Mouse (Mus musculus) left cerebral cortex, adult 18-20 months (tissue): ENCODE measurements around the gene Pcnx3. TPM values are rescaled to one million over a fixed set of nuclear protein-coding genes. Genes with fewer than 3 reads are reported as not detected.
"Not testable (repeated sequence)": the region's sequence is repeated elsewhere in the genome, so short reads cannot be mapped to it uniquely, and the experiment has no call there.

Experiments
- DNase-seq, 2 experiments: peaks; one replicate each; pipeline ENCODE4 v3.0.0; 2021 to 2022; ENCODE audit warnings: low spot score in 2 of 2, mixed read lengths in 1 of 2
- total RNA-seq, 2 experiments: library from RNA; stranded (reverse); gene quantifications; 2 replicates each; pipeline ENCODE4 v1.2.3; 2021

Pcnx3 gene
- total RNA-seq, 2 experiments from 2014 or later = 61.1 to 74.0 TPM

DNA sequence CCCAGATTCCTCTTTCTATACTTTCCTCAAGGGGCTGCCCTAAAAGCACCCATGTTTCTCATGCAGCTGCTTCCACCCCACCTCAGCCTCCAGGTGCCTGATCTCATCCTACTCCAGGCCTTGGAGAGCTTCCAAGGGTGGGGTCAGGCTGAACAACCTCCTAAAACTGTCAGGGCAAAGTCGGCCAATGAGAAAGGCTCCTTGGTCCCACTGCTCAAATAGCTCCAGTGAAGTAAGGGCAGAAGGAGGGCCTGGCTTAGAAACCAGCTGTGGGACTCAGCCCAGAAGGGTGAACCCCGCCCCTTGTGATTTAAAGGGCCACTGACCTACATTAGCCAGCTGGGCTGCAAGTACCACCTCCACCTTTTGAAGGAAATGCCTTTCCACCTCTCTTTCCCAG lies 25.0 kb upstream of the Pcnx3 start:
- no peak for DNase-seq

DNA sequence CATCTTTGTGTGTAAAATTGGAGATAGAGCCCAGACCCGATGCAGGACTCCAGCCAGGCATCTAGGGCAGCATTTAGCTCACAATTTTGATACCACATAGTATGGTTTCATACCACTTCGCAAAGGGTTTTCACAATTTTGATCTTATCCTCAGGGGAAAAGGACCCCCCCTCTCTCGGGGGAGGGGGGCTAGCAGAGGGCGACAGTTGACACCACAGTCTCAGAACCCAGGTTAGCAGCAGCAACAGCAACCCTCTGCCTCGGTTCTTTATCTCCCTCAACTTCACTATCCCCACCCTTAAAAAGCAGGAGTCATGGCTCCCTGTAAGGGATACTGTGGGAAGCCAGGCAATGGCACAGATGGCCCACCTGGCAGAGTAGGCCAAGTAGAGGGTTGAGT lies 24.5 kb upstream of the Pcnx3 start:
- no peak for DNase-seq

DNA sequence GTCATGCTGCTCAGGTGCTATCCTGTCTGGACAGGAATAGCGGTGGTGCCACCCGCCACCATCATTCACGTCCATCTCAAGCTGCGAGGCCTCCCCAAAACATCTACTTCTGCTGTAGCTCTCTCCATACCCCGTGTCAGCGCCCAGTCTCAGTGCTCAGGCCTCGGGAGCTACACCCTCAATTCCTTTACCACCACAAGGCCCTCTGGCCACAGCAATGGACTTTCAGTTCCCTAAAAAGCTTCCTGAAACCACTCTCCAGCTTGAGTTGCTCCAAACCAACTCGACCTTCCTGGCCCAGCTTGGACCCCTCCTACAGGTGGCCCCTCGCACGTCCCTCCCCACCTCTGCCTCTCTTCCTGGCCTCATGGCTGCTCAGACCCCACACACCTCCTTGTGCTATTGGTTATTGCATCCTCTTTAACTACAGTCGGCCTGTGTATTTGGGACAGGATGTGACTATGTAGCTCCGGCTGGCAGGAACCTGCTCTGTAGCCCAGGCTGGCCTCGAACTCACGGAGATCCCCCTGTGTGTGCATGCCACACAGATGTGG lies 23.3 kb upstream of the Pcnx3 start:
- no peak for DNase-seq

DNA sequence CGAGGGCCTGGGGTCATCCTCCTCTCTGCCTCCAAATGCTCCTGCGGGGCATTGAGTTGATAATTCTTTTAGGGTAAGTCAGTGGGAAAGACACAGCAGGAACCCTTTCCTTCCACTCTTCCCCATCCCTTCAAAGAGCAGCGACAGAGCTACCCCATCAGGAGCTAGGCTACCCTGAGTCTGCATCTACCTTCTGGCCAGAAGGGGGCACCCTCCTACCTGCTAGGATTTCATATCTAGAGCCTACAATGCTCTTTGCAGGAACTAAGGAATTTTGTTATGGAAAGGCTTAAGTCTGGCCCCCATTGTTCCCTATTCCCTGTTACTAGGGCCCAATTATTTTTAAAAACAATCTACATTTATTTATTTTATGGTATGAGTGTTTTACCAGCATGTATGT lies 22.5 kb upstream of the Pcnx3 start:
- peak; percentile 61 to 81 for DNase-seq

DNA sequence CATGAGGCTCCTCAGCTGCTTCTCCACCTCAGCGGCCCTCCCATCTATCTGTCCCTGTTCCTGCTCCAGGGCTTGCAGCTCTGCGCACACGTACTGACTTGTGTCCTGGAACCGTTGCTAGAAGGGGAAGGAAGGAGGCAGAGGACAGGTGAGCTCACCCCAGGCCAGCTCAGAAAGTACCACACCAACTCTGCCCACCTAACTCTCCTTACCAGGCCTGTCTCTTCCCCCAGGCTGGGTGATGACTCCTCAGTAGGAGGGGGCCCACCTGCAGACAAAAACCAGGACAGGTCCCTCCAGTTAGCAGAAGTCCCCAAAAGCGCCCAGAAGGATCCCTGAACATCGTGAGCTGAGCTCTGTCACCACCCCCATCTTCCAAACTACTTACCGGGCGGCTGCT lies 21.9 kb upstream of the Pcnx3 start:
- no peak for DNase-seq

DNA sequence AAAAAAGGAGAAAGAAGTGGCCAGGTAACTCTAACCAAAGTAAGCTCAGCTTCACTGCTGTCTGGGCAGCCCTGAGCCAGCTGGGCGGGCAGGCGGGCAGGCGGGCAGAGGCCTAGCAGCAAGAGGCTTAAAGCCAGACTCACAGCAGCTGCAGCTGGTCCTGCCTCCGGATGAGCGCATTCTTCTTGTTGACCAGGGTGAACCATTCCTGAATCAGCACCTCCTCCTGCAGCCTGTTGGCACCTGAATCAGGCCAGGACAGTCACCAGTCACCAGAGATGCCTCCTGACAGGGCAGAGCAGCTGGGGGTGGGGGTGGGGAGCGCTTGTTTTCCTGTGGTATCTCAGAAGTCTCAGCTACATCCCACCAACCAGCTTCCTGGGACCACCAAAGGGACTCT lies 21.4 kb upstream of the Pcnx3 start:
- DNase-seq = no peak

DNA sequence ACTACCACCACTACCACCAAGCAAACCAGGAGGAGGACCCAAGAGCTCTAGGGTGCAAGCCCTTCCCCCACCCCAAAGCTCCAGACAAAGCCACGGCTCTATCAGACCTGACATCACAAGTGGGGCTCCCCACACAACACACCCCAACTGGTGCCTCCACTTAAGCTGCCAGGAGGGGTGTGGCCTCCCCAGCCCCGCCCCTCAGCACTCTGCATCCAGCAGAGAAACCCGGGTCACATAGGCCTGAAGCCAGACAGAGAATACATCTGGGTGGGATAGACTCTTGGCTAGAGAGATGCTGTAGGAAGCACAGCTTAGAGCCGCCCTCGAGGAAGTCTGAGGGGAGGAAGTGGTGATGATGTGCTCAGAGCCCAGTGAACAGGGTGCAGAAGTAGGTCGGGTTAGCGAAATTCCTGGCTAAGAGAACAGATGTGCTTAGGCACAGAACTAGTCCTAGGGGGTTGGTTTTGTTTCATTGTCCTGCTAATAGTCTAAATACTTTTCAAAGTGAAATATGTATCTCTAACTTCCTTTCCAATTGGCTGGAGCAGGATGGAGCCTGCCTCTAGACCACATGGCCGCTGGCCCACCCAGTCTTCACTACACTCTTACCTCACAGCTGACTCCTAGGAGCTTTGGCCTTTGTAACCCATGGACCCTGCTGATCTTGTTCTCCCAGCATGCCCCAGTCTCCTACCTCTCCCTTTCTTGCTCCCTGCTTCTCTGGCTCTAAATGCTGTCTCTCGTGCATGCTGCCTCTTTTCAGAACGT lies 16.3 kb upstream of the Pcnx3 start:
- DNase-seq = no peak

DNA sequence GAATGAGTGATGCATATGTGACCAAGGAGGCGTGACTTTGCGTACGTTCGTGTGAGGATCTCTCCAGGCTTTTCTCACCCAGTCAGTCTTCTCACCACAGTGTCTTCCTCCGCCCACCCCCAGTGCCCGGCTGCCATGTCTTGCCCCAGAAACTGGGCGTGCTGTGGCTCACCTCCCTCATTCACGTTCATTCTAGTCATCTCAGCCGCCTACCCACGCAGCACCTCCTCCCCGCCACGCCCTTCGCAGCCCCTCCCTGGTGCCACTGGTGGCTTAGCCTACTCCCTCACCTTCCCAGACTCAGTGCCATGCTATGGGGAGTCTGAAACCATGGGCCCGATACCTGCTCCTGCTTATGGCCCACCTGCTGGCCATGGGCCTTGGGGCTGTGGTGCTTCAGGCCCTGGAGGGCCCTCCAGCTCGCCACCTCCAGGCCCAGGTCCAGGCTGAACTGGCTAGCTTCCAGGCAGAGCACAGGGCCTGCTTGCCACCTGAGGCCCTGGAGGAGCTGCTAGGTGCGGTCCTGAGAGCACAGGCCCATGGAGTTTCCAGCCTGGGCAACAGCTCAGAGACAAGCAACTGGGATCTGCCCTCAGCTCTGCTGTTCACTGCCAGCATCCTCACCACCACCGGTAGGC lies 15.6 kb upstream of the Pcnx3 start, which contains the start of gene Kcnk7:
Gene Kcnk7 (plus strand): TSS at position 205 of the 638 bp plus-strand sequence.
- DNase-seq = peak in 1 of 2 experiments; percentile 32

DNA sequence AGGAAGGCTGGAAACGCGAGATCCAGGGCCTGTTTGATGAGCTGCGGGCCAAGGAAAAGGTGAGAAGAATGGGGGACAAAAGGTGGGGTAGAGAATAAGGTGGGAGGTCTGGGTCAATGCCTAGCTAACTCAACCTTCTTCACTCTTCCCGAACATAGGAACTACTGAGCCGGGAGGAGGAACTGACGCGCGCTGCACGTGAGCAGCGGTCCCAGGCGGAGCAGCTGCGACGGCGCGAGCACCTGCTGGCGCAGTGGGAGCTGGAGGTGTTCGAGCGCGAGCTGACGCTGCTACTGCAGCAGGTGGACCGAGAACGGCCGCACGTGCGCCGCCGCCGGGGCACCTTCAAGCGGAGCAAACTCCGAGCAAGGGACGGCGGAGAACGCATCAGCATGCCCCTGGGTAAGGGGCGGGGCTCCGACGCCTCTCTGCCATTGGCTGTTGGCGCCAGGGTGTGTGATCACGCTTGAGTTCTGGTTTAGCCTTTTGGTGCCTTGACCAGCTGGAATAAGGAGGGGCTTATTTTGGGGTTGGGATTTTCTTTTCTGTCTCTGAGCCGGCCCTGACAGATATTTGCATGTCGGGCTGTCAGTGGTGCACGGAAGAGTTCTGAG lies 7.2 kb upstream of the Pcnx3 start:
- no peak for DNase-seq

DNA sequence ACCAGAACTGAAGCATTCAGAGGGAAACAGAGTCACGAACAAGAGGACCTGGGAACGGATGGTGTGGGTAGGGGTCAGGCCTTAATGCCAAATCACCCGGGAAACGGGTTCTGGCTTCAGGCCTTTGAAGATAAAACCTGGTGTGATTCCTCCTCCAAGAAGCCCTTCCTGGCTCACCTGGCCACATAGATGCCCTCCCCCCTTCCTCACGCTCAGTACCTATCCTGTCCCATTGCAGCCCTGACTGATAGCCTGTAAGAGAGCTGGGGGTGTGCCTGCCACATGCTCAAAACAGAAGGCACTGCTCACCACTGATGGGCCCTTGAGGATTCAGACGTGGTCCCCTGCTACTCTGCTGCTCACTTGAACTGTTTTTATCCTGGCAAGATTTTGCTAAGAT lies 5.1 kb upstream of the Pcnx3 start:
- DNase-seq = no peak

DNA sequence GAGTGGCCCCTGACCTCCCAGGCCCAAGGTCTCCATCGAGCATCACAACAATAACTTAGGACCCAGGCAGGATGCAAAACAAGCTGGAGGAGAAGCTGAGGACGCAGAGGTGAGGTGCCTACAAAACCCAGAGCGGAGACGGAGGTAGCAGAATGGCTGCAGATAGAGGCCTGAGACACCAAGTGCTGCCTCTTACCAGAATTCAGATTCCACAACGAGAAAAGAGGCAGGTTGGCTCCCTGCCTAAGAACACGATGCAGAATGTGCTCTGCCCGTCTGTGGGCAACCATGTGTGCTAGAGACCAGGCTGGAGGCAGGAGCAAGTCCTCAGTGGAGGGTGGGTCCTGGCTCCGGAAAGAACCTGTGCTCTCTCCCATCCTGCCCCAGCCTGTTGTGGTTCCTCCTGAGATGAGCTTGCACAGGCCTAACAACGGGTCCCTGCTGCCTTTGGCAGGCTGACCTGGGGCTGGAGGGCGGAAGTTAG lies 4.2 kb upstream of the Pcnx3 start:
- DNase-seq = no peak

DNA sequence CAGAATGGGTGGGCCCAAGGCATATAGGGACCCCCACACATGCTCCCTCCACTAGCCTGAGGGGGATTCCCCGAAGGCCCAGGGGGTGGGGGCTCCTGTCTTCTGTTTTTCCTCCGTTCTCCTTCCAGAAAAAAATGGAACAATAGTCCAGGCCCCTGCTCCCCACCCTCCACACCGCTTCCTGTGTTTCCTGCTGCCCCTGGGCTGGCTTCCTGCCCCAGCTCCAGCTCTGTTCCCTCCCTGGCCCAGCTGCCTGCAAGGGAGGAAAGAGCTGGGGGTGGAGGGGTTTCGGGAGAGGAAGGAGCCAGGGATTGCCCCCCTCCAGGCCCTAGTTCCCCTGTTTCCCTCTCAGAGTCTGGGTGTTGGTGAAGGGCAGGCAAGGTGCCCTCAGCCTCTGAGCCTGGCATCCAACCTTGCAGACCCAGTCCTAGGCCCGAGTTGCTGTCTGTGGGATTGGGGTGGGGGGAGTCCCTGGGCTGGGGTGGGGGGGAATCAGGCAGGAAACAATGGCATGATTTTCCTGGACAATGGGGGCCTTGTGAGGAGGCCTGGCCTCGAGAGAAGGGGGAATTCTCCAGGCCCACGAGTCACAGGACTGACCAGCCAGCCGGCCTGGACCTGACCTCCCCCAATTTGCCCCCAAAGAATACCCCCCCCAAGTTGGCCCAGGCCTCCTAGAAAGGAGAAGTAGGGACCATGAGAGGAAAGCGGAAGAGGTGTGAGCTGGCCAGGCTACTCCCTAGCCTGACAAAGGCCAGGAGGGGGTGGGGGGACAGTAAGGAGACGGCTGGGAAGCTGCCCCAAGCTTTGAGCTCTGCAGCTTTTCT lies 3.6 kb upstream of the Pcnx3 start:
- no peak for DNase-seq

DNA sequence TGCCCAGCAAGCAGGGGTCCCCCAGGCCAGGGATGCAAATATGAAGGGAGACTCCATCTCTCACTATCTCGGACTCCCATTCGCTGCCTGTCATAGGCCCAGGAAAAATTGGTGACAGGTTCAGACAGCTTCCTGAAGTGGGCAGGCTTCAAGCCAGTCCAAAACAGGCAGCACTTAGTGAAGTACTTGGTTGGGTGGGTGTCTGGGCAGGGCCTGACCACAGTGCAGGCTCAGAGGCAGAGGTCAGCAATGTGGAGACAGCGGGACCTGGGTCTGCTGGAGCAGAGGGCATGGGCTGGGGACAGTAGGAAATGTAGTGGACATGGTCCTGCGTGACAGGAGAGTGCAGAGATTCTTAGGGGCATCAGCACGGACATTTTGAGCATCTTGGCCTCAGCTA lies 2.9 kb upstream of the Pcnx3 start:
- DNase-seq = no peak

DNA sequence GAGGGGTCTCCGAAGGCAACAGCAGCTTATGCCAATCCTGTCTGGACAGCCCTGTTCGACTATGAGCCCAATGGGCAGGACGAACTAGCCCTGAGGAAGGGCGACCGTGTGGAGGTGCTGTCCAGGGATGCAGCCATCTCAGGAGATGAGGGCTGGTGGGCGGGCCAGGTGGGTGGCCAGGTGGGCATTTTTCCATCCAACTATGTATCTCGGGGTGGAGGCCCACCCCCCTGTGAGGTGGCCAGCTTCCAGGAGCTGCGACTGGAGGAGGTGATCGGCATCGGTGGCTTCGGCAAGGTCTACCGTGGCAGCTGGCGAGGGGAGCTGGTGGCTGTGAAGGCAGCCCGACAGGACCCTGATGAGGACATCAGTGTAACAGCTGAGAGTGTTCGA lies 1.6 kb upstream of the Pcnx3 start:
- DNase-seq = peak in 1 of 2 experiments; percentile 40

DNA sequence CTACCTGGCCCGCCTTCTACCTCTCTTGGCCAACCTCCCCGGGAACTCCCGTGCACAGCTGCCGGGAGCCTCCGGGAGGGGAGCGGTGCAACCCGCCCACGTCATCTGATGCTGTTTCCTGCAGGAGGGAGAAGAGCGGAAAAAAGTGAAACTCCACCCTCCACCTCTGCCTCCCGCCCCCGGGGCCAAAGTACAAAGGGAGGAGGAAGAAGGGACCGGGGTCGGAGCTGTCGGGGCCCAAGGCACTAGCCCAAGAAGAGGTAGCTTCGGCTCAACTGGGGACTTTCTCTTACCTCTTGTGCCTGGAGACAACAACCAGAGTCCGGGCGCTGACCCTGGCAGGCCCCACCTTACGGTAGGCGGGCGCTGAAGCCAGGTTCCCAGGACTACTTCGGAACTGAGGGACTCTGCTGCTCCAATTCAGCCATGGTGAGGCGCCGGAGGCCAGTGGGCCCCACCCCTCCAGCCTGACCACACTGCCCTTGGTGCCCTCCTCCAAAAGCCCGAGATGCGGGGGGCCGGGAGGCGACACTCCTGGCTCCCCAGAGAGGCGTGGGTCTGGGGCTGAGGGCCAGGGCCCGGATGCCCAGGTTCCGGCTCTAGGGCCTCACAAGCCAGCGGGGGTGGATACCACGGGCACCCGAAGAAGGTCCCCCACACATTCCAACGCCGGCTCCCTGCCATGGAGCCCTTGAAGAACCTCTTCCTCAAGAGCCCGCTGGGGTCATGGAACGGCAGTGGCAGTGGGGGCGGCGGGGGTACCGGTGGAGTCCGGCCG lies 1.0 kb upstream of the Pcnx3 start:
- DNase-seq = peak; percentile 69 to 70

DNA sequence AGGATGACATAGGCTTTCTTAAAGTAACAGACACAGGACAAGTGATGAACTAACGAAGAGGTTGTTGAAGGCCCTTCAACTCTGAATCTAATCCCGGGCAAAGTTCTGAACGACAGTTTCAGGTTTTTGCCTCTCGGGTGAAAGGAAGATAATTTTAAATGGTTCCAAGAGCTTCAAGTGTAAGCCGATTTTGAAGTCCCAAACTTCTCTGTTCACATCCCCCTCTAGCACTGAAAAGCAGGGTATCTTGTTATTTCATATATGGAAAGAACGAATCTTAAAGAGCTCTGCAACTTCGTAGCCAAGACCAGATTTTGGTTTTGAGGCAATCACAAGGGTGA lies 350 bp upstream of the Pcnx3 start:
- DNase-seq = no peak

DNA sequence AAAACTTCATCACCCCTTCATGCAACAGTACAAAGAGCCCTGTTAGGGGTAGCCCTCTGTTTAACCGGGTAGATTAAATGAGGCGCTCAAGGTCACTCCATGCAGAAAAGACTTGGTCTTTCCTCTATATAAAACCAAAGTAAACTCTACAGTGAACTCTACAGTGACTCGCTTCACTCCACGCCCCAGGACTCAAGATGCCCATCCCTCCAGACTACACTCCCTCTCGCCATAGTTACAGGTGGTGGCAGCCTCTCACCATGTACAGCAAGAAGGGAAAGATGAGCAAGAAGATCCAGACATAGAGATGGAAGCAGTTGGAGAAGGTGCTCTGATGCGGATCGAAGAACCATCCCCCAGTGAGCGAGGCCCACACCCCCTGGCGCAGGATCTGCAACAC lies 970 bp downstream of the Pcnx3 start:
- no peak for DNase-seq

DNA sequence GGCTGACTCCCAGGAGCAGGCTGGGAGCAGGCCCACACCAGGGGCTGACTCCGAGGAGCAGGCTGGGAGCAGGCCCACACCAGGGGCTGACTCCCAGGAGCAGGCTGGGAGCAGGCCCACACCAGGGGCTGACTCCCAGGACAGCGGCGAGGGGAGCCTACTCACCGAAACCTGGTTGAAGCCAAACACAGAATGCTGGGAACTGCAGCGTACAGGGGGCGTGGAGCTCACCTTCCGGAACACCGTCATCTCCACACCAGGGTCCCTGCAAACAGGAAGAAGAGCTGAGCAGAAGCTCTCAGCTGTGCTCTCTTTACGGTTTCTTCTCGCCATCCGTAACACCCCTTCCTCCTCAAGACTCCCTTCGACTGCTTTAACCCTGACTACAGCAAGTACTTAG lies 1.8 kb downstream of the Pcnx3 start:
- DNase-seq = not testable (repeated sequence)

DNA sequence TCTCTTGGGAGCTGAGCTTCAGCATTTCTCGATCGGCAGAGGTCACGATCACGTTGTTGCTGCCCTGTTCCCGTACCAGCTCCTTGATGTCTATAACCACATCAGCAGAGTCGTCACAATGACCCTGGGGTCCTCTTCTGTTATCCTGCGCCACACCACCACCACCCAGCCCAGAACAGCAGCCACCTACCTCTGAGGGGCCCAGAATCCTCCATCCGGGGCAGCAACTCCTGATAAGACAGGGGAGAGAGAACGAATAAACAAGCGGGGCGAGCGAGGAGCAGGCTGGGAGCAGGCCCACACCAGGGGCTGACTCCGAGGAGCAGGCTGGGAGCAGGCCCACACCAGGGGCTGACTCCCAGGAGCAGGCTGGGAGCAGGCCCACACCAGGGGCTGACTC lies 2.3 kb downstream of the Pcnx3 start:
- DNase-seq = no peak

DNA sequence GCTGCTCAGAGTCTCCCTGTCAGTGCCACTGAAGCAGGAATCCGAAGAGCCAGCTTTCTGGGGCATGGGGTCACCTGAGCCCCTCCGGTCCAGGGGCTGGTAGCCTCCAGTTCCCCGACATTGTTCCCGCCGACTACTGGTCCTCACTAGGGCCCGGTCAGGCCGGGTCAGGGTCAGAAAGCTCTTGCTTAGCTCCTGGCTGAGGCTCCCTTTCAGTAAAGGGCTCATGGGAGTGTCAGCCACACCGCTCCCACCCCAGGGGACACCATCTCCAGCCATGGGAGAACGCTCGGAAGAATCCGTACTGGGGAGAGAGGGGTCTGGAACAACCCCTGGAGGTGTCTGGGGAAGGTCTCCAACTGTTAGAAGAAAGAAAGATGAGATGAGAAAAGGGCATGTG lies 2.8 kb downstream of the Pcnx3 start:
- DNase-seq = no peak

DNA sequence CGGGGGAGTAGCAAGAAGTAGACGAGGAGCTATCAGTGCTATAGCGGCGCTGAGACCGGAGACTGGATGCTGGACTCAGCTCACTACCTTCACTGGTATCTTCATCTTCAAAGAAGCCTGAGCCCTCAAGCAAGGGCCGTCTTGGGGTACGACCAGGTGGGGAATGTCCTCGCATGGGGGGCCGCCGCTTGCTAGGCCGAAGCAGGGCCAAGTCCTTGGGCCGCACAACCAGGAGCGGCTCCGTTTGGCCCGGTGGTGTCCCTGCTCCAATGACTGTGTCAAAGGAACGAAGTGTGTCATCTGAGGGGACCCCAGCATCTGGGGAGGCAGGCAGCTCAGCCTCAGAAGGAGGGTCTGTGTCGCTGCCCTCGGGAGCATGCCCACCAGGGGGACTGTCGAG lies 3.3 kb downstream of the Pcnx3 start:
- no peak for DNase-seq
